Mouse (Mus musculus) embryonic fibroblast, embryonic 13.5 days (primary cell): Measurements from ENCODE around the gene Kcnk10. TPM values are rescaled to one million over a fixed set of nuclear protein-coding genes. Genes with fewer than 3 reads are reported as not detected.

Experiments
- H3K27ac ChIP-seq: 2 replicates; pipeline ENCODE4 v1.5.1; 2012; ENCODE audit warnings: low read length, control low read depth, inconsistent platforms; ENCODE audit not compliant: insufficient read depth
- H3K4me1 ChIP-seq: 2 replicates; pipeline ENCODE4 v1.6.1; 2011; ENCODE audit warnings: low read length; ENCODE audit not compliant: control insufficient read depth, insufficient read depth
- H3K4me3 ChIP-seq: 2 replicates; pipeline ENCODE4 v1.5.1; 2011; ENCODE audit warnings: mild to moderate bottlenecking, control low read depth, low read length; ENCODE audit not compliant: insufficient read depth
- CTCF ChIP-seq: IDR thresholded peaks from 2 replicates; pipeline ENCODE4 v1.5.1; 2011; ENCODE audit warnings: mild to moderate bottlenecking, control low read depth, low read length, moderate library complexity, borderline replicate concordance; ENCODE audit not compliant: insufficient read depth
- POLR2A ChIP-seq: IDR thresholded peaks from 2 replicates; pipeline ENCODE4 v1.6.1; 2011; ENCODE audit warnings: low read depth, mild to moderate bottlenecking, control low read depth, low read length, moderate library complexity
- polyA plus RNA-seq: library from polyadenylated mRNA; stranded (reverse); fragments of >200 nt; gene quantifications from 2 replicates; pipeline ENCODE4 v1.2.4, GENCODE M21; 2011; ENCODE audit warnings: low read depth; ENCODE audit not compliant: missing spikeins, insufficient read length

Kcnk10 gene
- polyA plus RNA-seq, 1 experiment, result 0.18 TPM

DNA sequence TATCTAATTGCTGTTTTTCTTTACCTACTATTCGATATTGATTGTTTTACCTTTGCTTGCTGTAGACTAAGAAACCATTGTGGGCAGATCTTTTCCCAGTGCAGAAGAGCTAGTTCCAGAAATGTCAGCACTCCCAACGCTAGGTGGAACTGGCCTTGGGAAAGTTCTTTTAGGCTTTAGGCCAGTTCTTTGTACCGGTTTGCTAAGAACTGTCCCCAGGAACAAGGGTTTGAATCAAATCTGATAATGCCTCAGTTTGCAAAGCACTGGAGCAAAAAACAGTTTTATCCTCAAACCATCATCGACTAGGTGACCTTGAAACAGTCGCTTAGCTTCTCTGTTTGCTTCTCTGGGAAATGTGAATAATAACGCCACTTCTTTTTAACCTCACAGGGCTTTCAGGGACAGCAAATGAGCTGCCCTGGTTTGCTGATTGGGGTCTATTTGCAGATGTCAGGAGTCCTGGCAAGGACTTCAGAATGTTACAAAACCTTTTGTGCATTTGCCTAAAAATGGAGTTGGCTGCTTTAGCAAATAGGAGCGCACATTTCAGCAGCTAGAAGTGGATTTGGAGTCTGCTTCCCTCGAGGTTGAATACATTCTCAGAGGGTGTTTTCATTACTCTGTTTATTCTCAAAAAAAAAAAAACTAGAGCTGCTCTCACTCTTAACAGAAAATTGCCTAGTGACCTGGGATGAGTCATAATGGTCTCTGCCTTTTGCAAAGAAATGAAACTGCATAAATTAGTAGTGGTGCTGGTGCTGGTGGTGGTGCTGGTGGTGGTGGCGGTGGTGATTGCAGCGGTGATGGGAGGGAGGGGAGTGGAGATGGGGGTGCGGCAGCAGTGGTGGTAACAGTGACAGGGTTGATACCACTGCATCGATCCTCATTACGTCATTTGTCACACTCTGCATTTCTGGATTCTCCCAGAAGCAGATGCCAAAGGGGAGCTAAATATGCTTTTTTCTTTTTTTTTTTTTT, 53.5 kb downstream of the Kcnk10 start:
- no peak for TF ChIP-seq POLR2A
- no peak for TF ChIP-seq CTCF
- Histone ChIP-seq H3K4me3 (no peak overlapping the region), H3K4me1 (no peaks in the 10 kb centered on the region), H3K27ac (no peak overlapping the region)

DNA sequence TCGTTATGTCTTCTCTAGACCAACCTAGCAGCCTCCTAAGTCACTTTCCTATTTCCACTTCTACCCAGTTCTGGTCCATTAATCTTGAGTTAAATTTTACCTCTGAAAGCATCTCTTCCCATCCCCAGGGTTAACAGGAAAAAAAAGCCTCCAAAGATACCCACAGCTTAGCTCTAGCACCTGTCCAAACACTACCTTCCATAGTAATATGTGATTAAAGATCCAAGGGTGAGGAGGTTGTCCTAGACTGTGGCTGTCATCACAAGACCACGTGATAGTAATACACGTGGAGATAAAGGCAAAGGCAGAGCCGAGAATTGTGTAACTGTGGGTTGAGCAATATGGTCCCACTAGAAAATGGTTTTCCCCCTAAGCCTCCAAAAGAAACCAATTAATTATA, 56.8 kb downstream of the Kcnk10 start:
- Histone ChIP-seq H3K4me1 (no peaks in the 10 kb centered on the region), H3K27ac (no peak overlapping the region), H3K4me3 (no peak overlapping the region)
- TF ChIP-seq CTCF (no peak), POLR2A (no peak)

DNA sequence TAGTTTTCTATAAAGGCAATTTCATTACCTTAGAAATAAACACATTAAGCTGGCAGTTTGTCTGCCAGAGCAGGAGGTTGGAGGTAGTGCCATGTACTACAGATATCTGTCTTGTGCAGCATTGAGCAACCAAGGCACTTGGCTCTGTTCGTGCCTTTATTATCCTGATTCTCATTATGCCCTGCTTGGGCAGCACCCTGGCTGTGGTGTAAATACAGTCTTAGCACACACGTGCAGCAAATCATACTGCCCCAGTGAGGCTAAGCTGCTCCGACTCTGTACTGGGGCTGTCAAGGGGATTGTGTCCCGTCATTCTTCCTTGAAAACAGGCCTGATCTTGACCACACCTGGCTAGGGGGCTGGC, 57.6 kb downstream of the Kcnk10 start:
- H3K4me3 ChIP-seq, result no peak overlapping the region
- TF ChIP-seq POLR2A, result no peak
- no peak for TF ChIP-seq CTCF
- no peak overlapping the region for H3K27ac ChIP-seq
- H3K4me1 ChIP-seq, result no peaks in the 10 kb centered on the region

DNA sequence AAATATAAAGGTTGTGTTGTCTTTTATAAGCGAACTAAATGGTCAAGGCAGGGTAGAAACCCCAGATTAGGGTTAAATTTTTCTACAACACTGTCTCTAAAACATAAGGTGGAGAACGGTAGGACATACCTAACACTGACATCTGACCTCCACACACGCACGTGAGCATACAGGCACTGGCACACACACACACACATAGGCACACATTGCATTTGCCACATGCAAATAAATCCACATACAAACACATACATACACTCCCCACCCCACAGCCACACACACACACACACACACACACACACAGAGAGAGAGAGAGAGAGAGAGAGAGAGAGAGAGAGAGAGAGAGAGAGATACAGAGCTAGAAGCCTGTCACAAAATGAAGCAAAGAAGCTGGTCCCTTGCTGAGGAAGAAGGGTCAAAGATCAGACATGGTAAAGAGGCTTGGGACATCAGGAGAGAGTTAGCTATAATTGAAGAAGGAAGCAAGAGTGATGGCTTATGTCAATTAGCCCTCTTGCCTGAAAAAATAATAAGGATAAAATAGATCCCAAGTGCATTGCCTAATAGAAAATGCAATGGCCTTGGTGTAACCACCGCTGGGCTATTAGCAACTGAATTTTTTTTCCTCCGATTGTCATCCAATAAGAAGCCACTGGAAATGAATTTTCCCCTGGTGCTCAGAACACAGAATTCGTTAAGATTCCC, 58.1 kb downstream of the Kcnk10 start:
- TF ChIP-seq POLR2A (no peak), CTCF (no peak)
- H3K4me3 ChIP-seq, result no peak overlapping the region
- no peak overlapping the region for H3K27ac ChIP-seq
- H3K4me1 ChIP-seq, result no peaks in the 10 kb centered on the region

DNA sequence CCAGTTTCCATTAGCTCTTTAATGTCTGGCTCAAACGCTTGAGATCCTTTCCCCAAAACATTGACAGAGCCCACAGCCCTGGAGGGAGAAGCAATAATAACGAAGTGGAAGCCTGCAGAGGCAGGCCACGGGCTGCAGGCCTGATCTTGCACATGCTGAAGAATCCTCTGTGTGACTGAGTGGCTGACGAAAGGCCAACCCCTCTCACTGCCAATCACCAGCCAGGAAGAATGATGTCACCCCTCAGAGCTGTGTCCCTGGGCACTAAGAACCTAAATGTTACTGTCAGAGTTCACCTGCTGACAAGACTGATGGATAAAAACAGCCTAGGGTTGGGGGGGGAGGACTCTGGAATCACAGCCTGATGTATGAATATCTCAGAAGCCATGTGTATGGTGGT, 72.5 kb downstream of the Kcnk10 start:
- no peak overlapping the region for H3K4me3 ChIP-seq
- TF ChIP-seq CTCF (no peak), POLR2A (no peak)
- H3K4me1 ChIP-seq, result no peaks in the 10 kb centered on the region
- no peak overlapping the region for H3K27ac ChIP-seq

DNA sequence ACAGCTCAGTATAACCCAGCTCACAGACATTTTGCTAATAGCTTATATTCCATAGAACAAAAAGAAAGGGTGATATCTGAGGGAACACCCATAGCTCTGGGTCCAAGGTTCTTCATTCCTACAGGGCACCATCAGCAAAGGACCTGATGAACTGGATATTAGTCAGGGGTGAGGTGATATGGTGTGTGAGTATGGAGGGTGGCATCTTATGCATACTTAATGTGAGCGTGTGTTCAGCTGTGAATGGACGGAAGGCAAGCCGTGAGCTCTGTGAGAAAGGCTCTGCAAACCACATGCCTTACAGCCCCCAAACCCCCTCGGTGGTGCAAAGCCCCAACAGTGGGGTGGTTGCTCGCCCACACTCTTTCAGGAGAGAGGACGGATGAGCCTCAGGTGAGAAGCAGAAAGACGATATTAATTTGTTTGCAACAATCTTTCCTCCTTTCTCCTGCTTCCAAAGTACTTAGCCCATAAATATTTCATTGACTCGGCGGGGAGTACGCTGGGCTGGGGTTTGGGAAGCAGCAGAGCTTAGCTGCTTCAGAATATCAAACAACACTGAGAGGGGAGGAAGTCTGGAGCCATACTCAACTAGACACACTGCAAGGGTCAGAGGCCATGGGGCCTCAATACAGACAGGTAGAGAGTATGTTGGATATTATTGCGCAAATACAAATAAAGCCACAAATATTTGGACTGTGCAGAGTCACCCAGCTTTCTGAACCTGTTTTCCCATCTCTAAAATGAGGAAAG, 76.4 kb downstream of the Kcnk10 start:
- H3K27ac ChIP-seq, result no peak overlapping the region
- TF ChIP-seq POLR2A (no peak), CTCF (no peak)
- no peaks in the 10 kb centered on the region for H3K4me1 ChIP-seq
- no peak overlapping the region for H3K4me3 ChIP-seq

DNA sequence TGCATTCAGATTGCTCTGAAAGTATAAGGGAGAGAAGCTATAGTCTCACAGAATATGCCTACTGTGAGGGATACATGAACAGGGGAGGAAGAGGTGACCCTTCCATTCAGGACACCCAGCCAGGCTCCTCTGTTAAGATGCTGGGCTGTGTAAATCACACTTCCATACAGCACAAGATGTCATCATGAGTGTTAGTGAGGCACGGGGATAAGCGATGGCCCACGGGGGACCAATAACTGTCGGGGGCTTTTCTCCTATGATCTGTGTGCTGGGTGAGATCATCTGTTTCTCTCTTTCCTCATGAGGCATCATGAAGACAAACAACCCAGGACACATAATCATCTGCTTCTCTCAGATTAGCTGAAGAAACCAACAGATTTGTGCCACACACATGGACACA, 77.1 kb downstream of the Kcnk10 start:
- Histone ChIP-seq H3K4me1 (no peaks in the 10 kb centered on the region), H3K4me3 (no peak overlapping the region), H3K27ac (no peak overlapping the region)
- TF ChIP-seq CTCF (no peak), POLR2A (no peak)

DNA sequence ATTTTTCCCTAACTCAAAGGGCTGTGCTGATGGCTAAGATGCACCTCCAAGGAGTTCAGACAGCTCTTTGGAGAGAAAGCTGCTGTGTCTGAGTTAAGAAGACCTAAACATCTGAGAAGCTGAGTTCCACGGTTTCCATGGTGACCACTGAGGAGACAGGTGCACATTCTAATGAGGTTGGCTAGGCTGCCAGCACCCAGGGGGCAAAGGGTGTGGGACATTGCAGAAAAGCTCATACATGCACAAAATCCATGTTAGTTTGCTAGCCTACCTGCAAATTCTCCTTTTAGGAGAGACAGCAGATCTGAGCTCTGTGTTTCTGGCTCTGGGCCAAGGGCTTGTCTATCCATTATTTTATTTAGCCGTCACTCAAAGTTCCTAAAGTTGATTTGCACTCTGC, 96.7 kb downstream of the Kcnk10 start:
- Histone ChIP-seq H3K27ac (no peak overlapping the region), H3K4me1 (no peaks in the 10 kb centered on the region), H3K4me3 (no peak overlapping the region)
- TF ChIP-seq POLR2A, result no peak
- TF ChIP-seq CTCF, result no peak

DNA sequence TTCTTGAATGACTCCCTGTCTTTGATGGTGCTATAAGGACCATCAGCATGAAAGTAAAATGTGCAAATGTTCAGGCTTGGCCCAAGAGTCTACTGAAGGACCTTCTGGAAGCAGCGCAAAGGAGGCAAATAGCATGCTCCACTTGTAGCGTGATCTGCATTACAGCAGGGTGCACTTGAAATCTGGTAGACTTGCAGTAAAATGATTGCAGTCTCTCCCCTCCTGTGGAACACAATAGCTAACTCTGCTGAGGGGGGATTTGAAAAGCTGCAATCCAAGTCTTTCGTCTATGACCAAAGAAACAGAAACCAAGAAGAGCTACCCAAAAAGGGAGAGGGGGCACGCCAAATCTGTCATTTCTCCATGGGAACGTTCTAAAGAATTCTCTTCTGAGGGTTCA, 97.1 kb downstream of the Kcnk10 start:
- Histone ChIP-seq H3K4me1 (no peaks in the 10 kb centered on the region), H3K27ac (no peak overlapping the region), H3K4me3 (no peak overlapping the region)
- TF ChIP-seq CTCF, result no peak
- TF ChIP-seq POLR2A, result no peak
